Mouse (Mus musculus): Measurements from ENCODE around the gene Wfdc15b.

DNA sequence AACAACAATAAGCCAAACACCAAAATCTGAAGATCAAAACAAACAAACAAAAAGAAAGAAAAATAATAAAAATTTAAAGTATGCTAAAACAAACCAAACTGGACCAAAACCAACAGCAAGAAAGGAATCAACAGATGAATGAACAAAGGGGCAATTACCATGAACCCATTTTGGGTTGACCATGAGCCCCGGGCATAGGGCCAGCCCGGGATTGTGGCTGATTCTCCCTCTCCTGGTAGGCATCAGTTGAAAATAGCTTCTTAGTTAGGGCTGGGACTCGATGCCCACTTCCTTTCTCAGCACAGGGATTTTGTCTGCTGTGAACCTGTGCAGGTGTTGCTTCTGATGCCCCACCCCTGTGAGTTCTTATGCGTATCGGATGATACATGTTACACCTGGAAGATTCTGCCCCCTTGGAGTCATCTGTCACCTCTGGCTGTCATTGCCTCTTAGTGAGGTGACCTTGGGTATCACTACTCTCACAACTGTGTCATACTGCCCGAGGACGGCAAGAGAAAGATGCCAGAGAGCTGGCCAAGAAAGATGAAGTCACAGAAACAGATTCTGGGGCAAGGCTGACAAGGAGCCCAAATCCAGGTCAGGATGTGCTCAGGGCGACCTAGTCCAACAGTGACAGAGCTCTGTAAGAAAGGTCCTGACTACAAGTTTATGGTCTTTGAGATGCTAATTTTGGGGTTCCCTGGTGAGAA is 7.1 kb upstream of the Wfdc15b start:
- TF ChIP-seq USF1 (IDR thresholded peaks at IDR 0.05; ENCODE audit: low read depth) (no peak), POLR2AphosphoS2 (IDR thresholded peaks at IDR 0.05; ENCODE audit: insufficient read length, low read depth) (no peak), E2F4 (IDR thresholded peaks at IDR 0.05; ENCODE audit: insufficient read depth) (no peak), POLR2A (IDR thresholded peaks at IDR 0.05; ENCODE audit: insufficient read length, low read depth) (no peak)

All from myocyte (in vitro differentiated cells).